Mouse (Mus musculus) kidney, embryonic 15.5 days (tissue): ENCODE measurements around the gene 4930412O13Rik. TPM values are rescaled to one million over a fixed set of nuclear protein-coding genes. Genes with fewer than 3 reads are reported as not detected.

Experiments
- ATAC-seq: fragments of 200-750 bp; cut with Nextera tagmentation; replicated peaks from 2 replicates; pipeline ENCODE4 v1.8.0; 2017; ENCODE audit warnings: moderate TSS enrichment; ENCODE audit not compliant: low FRiP score
- H3K27ac ChIP-seq: fragments of 300-500 bp; sonication (generic); 2 replicates; pipeline ENCODE4 v1.5.1; 2015; ENCODE audit warnings: mild to moderate bottlenecking, inconsistent platforms
- H3K27me3 ChIP-seq: fragments of 300-500 bp; sonication (generic); 2 replicates; pipeline ENCODE4 v1.6.1; 2015; ENCODE audit warnings: inconsistent platforms
- H3K36me3 ChIP-seq: fragments of 300-500 bp; sonication (generic); 2 replicates; pipeline ENCODE4 v1.6.1; 2015; ENCODE audit warnings: inconsistent platforms
- H3K4me1 ChIP-seq: fragments of 300-500 bp; sonication (generic); 2 replicates; pipeline ENCODE4 v1.6.1; 2015; ENCODE audit warnings: inconsistent platforms
- H3K4me2 ChIP-seq: fragments of 300-500 bp; sonication (generic); 2 replicates; pipeline ENCODE4 v1.6.1; 2015; ENCODE audit warnings: moderate library complexity, mild to moderate bottlenecking, inconsistent platforms
- H3K4me3 ChIP-seq: fragments of 300-500 bp; sonication (generic); replicated peaks from 2 replicates; pipeline ENCODE4 v1.5.1; 2015; ENCODE audit warnings: mild to moderate bottlenecking, inconsistent platforms
- H3K9ac ChIP-seq: fragments of 300-500 bp; sonication (generic); 2 replicates; pipeline ENCODE4 v1.6.1; 2015; ENCODE audit warnings: mild to moderate bottlenecking, inconsistent platforms
- H3K9me3 ChIP-seq: fragments of 300-500 bp; sonication (generic); replicated peaks from 2 replicates; pipeline ENCODE4 v1.6.1; 2016; ENCODE audit warnings: inconsistent platforms
- WGBS: fragments of 180-500 bp; shearing (Covaris S2); methylation state at CpG from one replicate; pipeline ENCODE4 v1.1.7; 2015; ENCODE audit warnings: mixed read lengths; 5-methylcytosine and 5-hydroxymethylcytosine counted together
- polyA plus RNA-seq: library from polyadenylated mRNA; unstranded; fragments of >200 nt; fragmentation: Nextera tagmentation; extraction: Ambion mirVana; gene quantifications from 2 replicates; pipeline ENCODE4 v1.2.1, GENCODE M21; 2015

4930412O13Rik gene
- polyA plus RNA-seq, 1 experiment from 2014 or later, result 2.8 TPM

- H3K27ac ChIP-seq, result peak overlapping the region; percentile 87
- peaks cover 58% of the 10 kb centered on the region for H3K4me1 ChIP-seq
- no peaks in the 10 kb centered on the region for H3K36me3 ChIP-seq
- no peak for ATAC-seq
- WGBS, result 1% methylated on average over 39 of the region's 39 CpGs
- peak overlapping the region; percentile 93 for H3K4me2 ChIP-seq
- peak overlapping the region; percentile 43 for H3K9ac ChIP-seq
- H3K27me3 ChIP-seq, result peaks cover 97% of the 10 kb centered on the region
- H3K4me3 ChIP-seq, result peak overlapping the region; percentile 55
- no peaks in the 10 kb centered on the region for H3K9me3 ChIP-seq
Measured at GRCm38 (mm10) chr2:9882371-9882925, 1.4 kb downstream of the 4930412O13Rik start.

GRCm38 (mm10) chr2:9882926-9883802 lies 2.1 kb downstream of the 4930412O13Rik start:
- peak overlapping the region; percentile 43 for H3K9ac ChIP-seq
- no peak for ATAC-seq
- H3K4me2 ChIP-seq, result peak overlapping the region; percentile 93
- WGBS, result under 1% methylated on average over 43 of the region's 43 CpGs
- H3K9me3 ChIP-seq, result no peaks in the 10 kb centered on the region
- no peaks in the 10 kb centered on the region for H3K36me3 ChIP-seq
- H3K27me3 ChIP-seq, result peaks cover 97% of the 10 kb centered on the region
- peak overlapping the region; percentile 55 for H3K4me3 ChIP-seq
- H3K27ac ChIP-seq, result peak overlapping the region; percentile 87
- H3K4me1 ChIP-seq, result peaks cover 52% of the 10 kb centered on the region

- Histone ChIP-seq H3K36me3 (no peaks in the 10 kb centered on the region), H3K4me2 (peak overlapping the region; percentile 93), H3K27ac (peak overlapping the region; percentile 87), H3K9me3 (no peaks in the 10 kb centered on the region), H3K4me3 (peak overlapping the region; percentile 55), H3K4me1 (peaks cover 47% of the 10 kb centered on the region), H3K9ac (0 out of 2 replicates have a peak overlapping the region, but pooled peaks have one; percentile 43), H3K27me3 (peaks cover 97% of the 10 kb centered on the region)
- WGBS, result under 1% methylated on average over 27 of the region's 27 CpGs
- no peak for ATAC-seq
Measured at GRCm38 (mm10) chr2:9883803-9884532, 2.9 kb downstream of the 4930412O13Rik start.

GRCm38 (mm10) chr2:9884533-9885216 lies 3.6 kb downstream of the 4930412O13Rik start:
- 6% methylated on average over 15 of the region's 15 CpGs for WGBS

GRCm38 (mm10) chr2:9885217-9885770 lies 4.2 kb downstream of the 4930412O13Rik start:
- Histone ChIP-seq H3K9ac (peak overlapping the region; percentile 41), H3K4me2 (peak overlapping the region; percentile 93; the same call in 1 of the 2 replicates)
- WGBS, result 6% methylated on average over 14 of the region's 14 CpGs

More at GRCm38 (mm10) chr2:9884533-9885216, 3.6 kb downstream of the 4930412O13Rik start:
- Histone ChIP-seq H3K9ac (peak overlapping the region; percentile 41), H3K9me3 (no peaks in the 10 kb centered on the region), H3K27ac (peak overlapping the region; percentile 87), H3K27me3 (peaks cover 98% of the 10 kb centered on the region), H3K4me2 (peak overlapping the region; percentile 93), H3K4me1 (peaks cover 47% of the 10 kb centered on the region), H3K36me3 (no peaks in the 10 kb centered on the region), H3K4me3 (peak overlapping the region; percentile 55)
- ATAC-seq, result no peak

GRCm38 (mm10) chr2:9886031-9886430 lies 5.0 kb downstream of the 4930412O13Rik start:
- H3K27me3 ChIP-seq, result peaks cover 99% of the 10 kb centered on the region
- H3K9me3 ChIP-seq, result no peaks in the 10 kb centered on the region
- H3K27ac ChIP-seq, result peak overlapping the region; percentile 87; the same call in 1 of the 2 replicates
- no peaks in the 10 kb centered on the region for H3K36me3 ChIP-seq
- H3K9ac ChIP-seq, result peak overlapping the region; percentile 41; the same call in 1 of the 2 replicates
- H3K4me2 ChIP-seq, result peak overlapping the region; percentile 38
- H3K4me3 ChIP-seq, result peak overlapping the region; percentile 55
- 26% methylated on average over 3 of the region's 3 CpGs for WGBS
- ATAC-seq, result no peak
- peaks cover 46% of the 10 kb centered on the region for H3K4me1 ChIP-seq

More at GRCm38 (mm10) chr2:9885217-9885770, 4.2 kb downstream of the 4930412O13Rik start:
- H3K27ac ChIP-seq, result peak overlapping the region; percentile 87
- H3K36me3 ChIP-seq, result no peaks in the 10 kb centered on the region
- H3K27me3 ChIP-seq, result peaks cover 98% of the 10 kb centered on the region
- peak overlapping the region; percentile 55 for H3K4me3 ChIP-seq
- no peak for ATAC-seq
- H3K4me1 ChIP-seq, result peaks cover 51% of the 10 kb centered on the region
- no peaks in the 10 kb centered on the region for H3K9me3 ChIP-seq

GRCm38 (mm10) chr2:9886921-9887610 lies 6.0 kb downstream of the 4930412O13Rik start:
- Histone ChIP-seq H3K9me3 (no peaks in the 10 kb centered on the region), H3K4me1 (peaks cover 36% of the 10 kb centered on the region), H3K27me3 (peaks cover 95% of the 10 kb centered on the region), H3K4me3 (peak overlapping the region; percentile 55), H3K36me3 (no peaks in the 10 kb centered on the region), H3K4me2 (peak overlapping the region; percentile 38), H3K27ac (peak overlapping the region; percentile 65), H3K9ac (peak overlapping the region; percentile 37; the same call in 1 of the 2 replicates)
- 2% methylated on average over 7 of the region's 7 CpGs for WGBS
- no peak for ATAC-seq

GRCm38 (mm10) chr2:9887636-9888035 lies 6.6 kb downstream of the 4930412O13Rik start:
- peak overlapping the region; percentile 65 for H3K27ac ChIP-seq
- no peaks in the 10 kb centered on the region for H3K36me3 ChIP-seq
- peak; percentile 52; the same call in 1 of the 2 replicates for ATAC-seq
- peak overlapping the region; percentile 37; the same call in 1 of the 2 replicates for H3K9ac ChIP-seq
- H3K9me3 ChIP-seq, result no peaks in the 10 kb centered on the region
- 0% methylated on average over 7 of the region's 7 CpGs for WGBS
- H3K27me3 ChIP-seq, result peaks cover 95% of the 10 kb centered on the region
- H3K4me3 ChIP-seq, result peak overlapping the region; percentile 55
- H3K4me2 ChIP-seq, result peak overlapping the region; percentile 38
- peaks cover 30% of the 10 kb centered on the region for H3K4me1 ChIP-seq

GRCm38 (mm10) chr2:9888913-9889650 lies 8.0 kb downstream of the 4930412O13Rik start, which contains the start of gene 9230102O04Rik:
Gene 9230102O04Rik (minus strand): TSS chr2:9889540.
- Histone ChIP-seq H3K27ac (peak within 1 kb of the TSS; percentile 55), H3K4me2 (peak within 1 kb of the TSS; percentile 54), H3K27me3 (peaks cover 95% of the 10 kb centered on the region), H3K9me3 (no peaks in the 10 kb centered on the region), H3K4me3 (peak within 1 kb of the TSS; percentile 55), H3K4me1 (peaks cover 17% of the 10 kb centered on the region), H3K9ac (peak within 1 kb of the TSS; percentile 23), H3K36me3 (no peaks in the 10 kb centered on the region)
- 1% methylated on average over 30 of the region's 30 CpGs for WGBS
- ATAC-seq, result peak; percentile 90

- Histone ChIP-seq H3K36me3 (no peaks in the 10 kb centered on the region), H3K27ac (peak within 1 kb of the TSS; percentile 55), H3K4me3 (peak within 1 kb of the TSS; percentile 55), H3K9me3 (no peaks in the 10 kb centered on the region), H3K9ac (peak within 1 kb of the TSS; percentile 23), H3K4me1 (peaks cover 13% of the 10 kb centered on the region), H3K4me2 (peak within 1 kb of the TSS; percentile 54), H3K27me3 (peaks cover 95% of the 10 kb centered on the region)
- no peak for ATAC-seq
- 1% methylated on average over 23 of the region's 23 CpGs for WGBS
Measured at GRCm38 (mm10) chr2:9889651-9890183, 8.7 kb downstream of the 4930412O13Rik start, which contains the start of gene Gata3. Gene Gata3 (minus strand): TSS chr2:9890034.
